Mouse (Mus musculus) kidney, embryonic 16.5 days (tissue): Measurements from ENCODE around the gene Mcur1. TPM values are rescaled to one million over a fixed set of nuclear protein-coding genes. Genes with fewer than 3 reads are reported as not detected.

ENCODE experiments used
- ATAC-seq: fragments of 200-750 bp; cut with Nextera tagmentation; 2 replicates; pipeline ENCODE4 v1.8.0; 2017; ENCODE audit warnings: moderate TSS enrichment; ENCODE audit not compliant: low FRiP score, low TSS enrichment
- H3K27ac ChIP-seq: fragments of 300-500 bp; sonication (generic); 2 replicates; pipeline ENCODE4 v1.5.1; 2014; ENCODE audit warnings: low read length
- H3K27me3 ChIP-seq: fragments of 300-500 bp; sonication (generic); 2 replicates; pipeline ENCODE4 v1.6.1; 2014; ENCODE audit warnings: low read length, control low read depth, mixed read lengths; ENCODE audit not compliant: insufficient read depth
- H3K36me3 ChIP-seq: fragments of 300-500 bp; sonication (generic); 2 replicates; pipeline ENCODE4 v1.6.1; 2014; ENCODE audit warnings: low read length, control low read depth, mixed read lengths; ENCODE audit not compliant: insufficient read depth
- H3K4me1 ChIP-seq: fragments of 300-500 bp; sonication (generic); 2 replicates; pipeline ENCODE4 v1.6.1; 2014; ENCODE audit warnings: low read length, control low read depth, mixed read lengths; ENCODE audit not compliant: insufficient read depth
- H3K4me2 ChIP-seq: fragments of 300-500 bp; sonication (generic); replicated peaks from 2 replicates; pipeline ENCODE4 v1.6.1; 2014; ENCODE audit warnings: low read depth, low read length
- H3K4me3 ChIP-seq: fragments of 300-500 bp; sonication (generic); 2 replicates; pipeline ENCODE4 v1.5.1; 2014; ENCODE audit warnings: mild to moderate bottlenecking, low read length
- H3K9ac ChIP-seq: fragments of 300-500 bp; sonication (generic); replicated peaks from 2 replicates; pipeline ENCODE4 v1.6.1; 2014; ENCODE audit warnings: low read length
- H3K9me3 ChIP-seq: fragments of 300-500 bp; sonication (generic); 2 replicates; pipeline ENCODE4 v1.6.1; 2016; ENCODE audit warnings: low read length, control low read depth
- WGBS: fragments of 180-500 bp; shearing (Covaris S2); extraction: QIAGEN DNeasy Blood & Tissue Kit; methylation state at CpG from one replicate; pipeline ENCODE4 v1.1.7; 2014; 5-methylcytosine and 5-hydroxymethylcytosine counted together
- polyA plus RNA-seq: library from polyadenylated mRNA; unstranded; fragments of >200 nt; fragmentation: Nextera tagmentation; extraction: Ambion mirVana; gene quantifications from 2 replicates; pipeline ENCODE4 v1.2.1, GENCODE M21; 2015

The Mcur1 gene
- polyA plus RNA-seq, 1 experiment from 2014 or later = 22.2 TPM

DNA sequence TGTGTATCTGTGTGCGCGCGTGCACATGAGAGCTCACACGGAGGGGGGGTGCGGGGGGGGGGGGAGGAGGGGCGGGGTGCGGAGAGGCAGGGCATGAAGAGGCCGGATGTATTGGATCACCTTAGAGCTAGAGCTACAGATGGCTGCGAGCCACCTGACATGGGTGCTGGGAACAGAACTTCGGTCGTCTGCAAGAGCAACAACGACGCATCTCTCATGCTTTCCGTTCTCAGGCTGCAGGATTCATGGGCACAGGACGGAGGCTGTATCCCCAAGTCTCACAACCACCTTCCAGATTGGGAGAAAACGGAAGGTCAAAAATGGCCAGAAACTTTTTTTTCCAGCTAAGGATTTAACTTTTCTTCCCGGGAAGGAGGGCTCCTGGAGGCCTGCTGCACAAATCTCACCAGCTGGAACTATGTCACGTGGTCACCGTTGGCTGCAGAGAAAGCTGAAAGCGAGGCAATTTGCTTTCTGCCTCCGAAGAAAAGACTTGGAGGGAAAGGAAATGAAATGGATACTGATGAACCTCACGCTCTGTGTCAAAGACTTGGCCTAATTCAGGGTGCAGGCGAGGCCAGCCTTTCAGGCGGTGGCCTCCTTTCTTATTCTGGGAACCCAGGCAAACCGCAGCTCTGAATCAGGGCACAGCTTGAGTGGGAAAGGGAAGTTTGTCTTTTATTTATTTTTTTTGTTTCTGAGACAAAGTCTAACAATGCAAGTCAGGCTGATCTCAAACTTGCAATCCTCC is 7.3 kb upstream of the Mcur1 start:
- H3K4me1 ChIP-seq = no peaks in the 10 kb centered on the region
- H3K36me3 ChIP-seq = no peaks in the 10 kb centered on the region
- no peak overlapping the region for H3K27ac ChIP-seq
- H3K9ac ChIP-seq = no peak overlapping the region
- 69% methylated on average over 22 of the region's 25 CpGs for WGBS
- peaks cover 8% of the 10 kb centered on the region for H3K9me3 ChIP-seq
- H3K4me2 ChIP-seq = no peak overlapping the region
- no peaks in the 10 kb centered on the region for H3K27me3 ChIP-seq
- no peak overlapping the region for H3K4me3 ChIP-seq
- ATAC-seq = no peak

DNA sequence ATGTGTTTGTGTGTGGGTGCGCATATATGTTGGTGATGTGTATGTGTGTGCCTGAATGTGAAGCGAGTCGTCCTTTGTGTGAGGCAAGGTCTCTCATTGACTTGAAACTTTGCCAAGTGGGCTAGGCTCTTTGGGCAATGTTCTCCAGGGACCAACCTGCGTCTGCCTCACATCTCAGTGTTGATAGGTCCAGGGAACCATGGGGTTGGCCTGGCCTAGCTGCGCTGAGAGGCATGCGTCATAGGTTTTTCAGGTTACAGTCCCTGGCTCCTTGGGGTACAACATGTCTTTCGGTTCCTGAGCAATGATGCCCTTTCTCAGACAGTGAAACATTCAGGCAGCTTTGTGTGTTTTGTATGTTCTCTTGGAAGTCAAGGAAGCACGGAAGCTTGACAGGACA is 6.2 kb upstream of the Mcur1 start:
- no peak overlapping the region for H3K9ac ChIP-seq
- H3K9me3 ChIP-seq = peaks cover 6% of the 10 kb centered on the region
- WGBS = 90% methylated on average over 8 of the region's 8 CpGs
- H3K4me3 ChIP-seq = no peak overlapping the region
- ATAC-seq = no peak
- no peak overlapping the region for H3K27ac ChIP-seq
- no peaks in the 10 kb centered on the region for H3K36me3 ChIP-seq
- peaks cover 4% of the 10 kb centered on the region; the same call in 1 of the 2 replicates for H3K4me1 ChIP-seq
- H3K27me3 ChIP-seq = no peaks in the 10 kb centered on the region
- H3K4me2 ChIP-seq = no peak overlapping the region

DNA sequence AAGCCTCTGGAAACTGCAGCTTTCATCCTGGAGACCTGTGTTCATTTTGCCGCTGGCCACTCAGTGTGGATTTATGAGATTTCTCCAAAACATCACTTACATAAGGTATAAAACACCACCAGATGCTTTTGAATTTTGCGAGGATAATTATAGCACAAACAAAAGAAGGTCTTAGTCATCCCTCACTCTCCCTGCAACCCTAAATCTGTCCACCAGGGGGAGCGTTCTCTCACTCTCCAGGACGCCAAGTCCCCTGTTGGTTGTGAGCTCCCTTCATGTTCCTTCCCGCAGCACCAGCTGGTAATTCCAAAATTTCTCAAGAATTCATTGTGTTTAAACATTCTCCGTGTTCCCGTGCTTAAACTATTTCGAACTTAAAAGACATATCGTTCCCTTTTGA is 5.4 kb upstream of the Mcur1 start:
- Histone ChIP-seq H3K27me3 (no peaks in the 10 kb centered on the region), H3K4me3 (no peak overlapping the region), H3K36me3 (no peaks in the 10 kb centered on the region), H3K27ac (no peak overlapping the region), H3K4me2 (no peak overlapping the region), H3K4me1 (peaks cover 7% of the 10 kb centered on the region; the same call in 1 of the 2 replicates), H3K9me3 (no peaks in the 10 kb centered on the region), H3K9ac (no peak overlapping the region)
- WGBS = 17% methylated on average over 9 of the region's 9 CpGs
- no peak for ATAC-seq

DNA sequence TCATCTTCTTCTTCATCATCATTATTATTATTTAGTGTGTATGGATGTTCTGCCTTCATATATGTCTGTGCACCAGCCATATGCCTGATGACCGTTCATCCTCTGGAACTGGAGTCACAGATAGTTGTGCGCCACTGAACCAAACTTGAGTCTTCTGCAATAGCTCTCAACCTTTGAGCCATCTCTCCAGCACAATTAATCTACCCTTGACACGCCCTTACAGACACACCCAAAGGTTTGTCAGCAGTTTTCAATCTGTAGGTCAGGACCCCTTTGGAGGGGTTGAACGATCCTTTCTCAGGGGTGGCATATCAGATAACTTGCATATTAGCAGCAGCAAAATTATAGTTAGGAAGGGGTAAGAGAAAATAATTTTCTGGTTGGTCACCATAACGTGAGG is 4.7 kb upstream of the Mcur1 start:
- H3K9me3 ChIP-seq = no peaks in the 10 kb centered on the region
- WGBS = 81% methylated on average over 5 of the region's 5 CpGs
- no peaks in the 10 kb centered on the region for H3K27me3 ChIP-seq
- no peaks in the 10 kb centered on the region for H3K36me3 ChIP-seq
- no peak overlapping the region for H3K4me2 ChIP-seq
- H3K27ac ChIP-seq = no peak overlapping the region
- H3K4me3 ChIP-seq = no peak overlapping the region
- H3K9ac ChIP-seq = no peak overlapping the region
- H3K4me1 ChIP-seq = peaks cover 7% of the 10 kb centered on the region; the same call in 1 of the 2 replicates
- no peak for ATAC-seq

DNA sequence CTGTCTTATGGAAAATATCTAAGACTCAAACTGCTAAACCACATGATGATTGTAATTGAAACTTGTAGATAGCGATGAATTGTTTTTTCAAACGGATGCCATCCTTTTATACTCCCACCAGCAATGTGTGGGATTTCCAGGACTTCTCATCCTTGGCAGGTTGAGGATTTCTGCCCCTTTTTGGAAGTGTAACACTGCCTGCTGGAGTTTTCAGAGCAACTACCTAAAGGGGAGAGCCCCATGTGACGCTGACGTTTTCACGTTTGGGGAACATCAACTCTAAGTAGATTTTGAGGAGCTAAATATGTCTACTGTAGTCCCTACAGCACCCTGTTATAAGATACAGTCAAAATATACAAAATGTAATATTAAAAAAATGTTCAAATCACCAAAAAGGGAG is 2.7 kb upstream of the Mcur1 start:
- H3K9ac ChIP-seq = no peak overlapping the region
- no peaks in the 10 kb centered on the region for H3K9me3 ChIP-seq
- no peak overlapping the region for H3K4me3 ChIP-seq
- WGBS = 74% methylated on average over 5 of the region's 5 CpGs
- no peaks in the 10 kb centered on the region for H3K27me3 ChIP-seq
- H3K36me3 ChIP-seq = no peaks in the 10 kb centered on the region
- peaks cover 18% of the 10 kb centered on the region for H3K4me1 ChIP-seq
- no peak overlapping the region for H3K4me2 ChIP-seq
- ATAC-seq = no peak
- H3K27ac ChIP-seq = no peak overlapping the region

DNA sequence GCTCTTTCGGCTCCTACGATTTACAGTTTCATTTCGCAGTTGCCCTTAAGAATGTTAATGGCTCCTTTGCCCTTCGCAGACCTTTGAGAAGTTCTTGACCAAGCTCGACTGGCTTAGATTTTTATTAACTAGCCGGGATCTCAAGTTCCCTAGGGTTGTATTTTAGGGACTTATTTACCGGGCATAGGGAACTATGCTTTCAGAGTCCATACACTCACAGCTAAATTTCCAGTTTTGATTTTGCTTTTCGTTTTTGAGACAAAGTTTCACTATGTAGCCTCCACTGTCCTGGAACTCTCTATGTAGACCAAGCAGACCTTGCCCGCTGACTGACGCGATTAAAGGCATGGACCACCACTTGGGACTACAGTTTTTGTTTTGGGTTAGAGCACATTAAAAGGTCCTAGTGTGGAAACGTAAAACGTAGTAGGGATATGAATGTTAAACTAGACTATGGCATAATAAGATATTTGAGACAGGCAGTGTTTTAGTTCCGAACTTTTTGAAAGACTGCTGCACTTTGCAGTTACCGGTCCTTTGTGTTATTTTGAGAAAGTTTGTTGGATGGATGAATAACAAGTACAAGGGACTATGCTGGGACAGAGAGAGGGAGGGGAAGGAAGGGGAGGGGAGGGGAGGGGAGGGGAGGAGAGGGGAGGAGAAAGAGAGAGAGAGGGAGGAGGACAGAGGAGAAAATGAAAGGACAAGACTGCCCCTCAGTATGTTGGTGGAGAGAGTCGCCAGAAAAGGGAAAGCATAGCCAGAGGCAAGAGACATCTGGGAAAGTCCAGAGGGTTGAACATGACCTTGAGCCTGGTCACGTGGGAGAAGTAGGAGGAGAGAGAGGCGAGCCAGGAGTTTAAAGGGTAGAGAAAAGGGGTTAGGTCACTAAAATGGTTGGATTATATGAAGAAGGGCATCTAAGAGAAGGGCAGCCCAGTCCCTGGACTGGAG is 744 bp upstream of the Mcur1 start:
- Histone ChIP-seq H3K36me3 (no peaks in the 10 kb centered on the region), H3K4me3 (peak overlapping the region; percentile 83), H3K9me3 (no peaks in the 10 kb centered on the region), H3K4me1 (peaks cover 18% of the 10 kb centered on the region), H3K4me2 (peak overlapping the region; percentile 90), H3K27ac (peak overlapping the region; percentile 96), H3K9ac (peak overlapping the region; percentile 88), H3K27me3 (no peaks in the 10 kb centered on the region)
- peak; percentile 40 for ATAC-seq
- WGBS = 6% methylated on average over 18 of the region's 18 CpGs

DNA sequence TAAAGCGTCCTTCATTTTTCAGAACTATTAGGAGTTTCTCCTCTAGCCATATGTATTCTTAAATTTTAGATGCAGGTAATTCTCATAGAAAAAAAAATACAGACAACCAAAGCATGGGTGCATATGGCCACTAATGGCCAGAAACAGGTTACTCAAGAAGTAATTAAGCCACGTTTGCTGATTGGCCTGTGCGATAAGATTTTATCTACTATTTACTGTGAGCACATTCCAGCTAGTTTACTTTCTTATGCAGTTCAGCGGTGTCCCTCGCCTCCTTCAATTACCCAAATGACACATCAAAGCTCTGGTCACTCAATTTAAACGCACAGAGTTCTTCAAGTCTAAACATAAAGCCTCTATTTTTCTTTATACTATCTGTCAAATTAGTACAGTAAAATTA is 1.0 kb downstream of the Mcur1 start:
- H3K36me3 ChIP-seq = peaks cover 9% of the 10 kb centered on the region
- peak overlapping the region; percentile 83 for H3K4me3 ChIP-seq
- H3K27me3 ChIP-seq = no peaks in the 10 kb centered on the region
- no peak for ATAC-seq
- H3K4me1 ChIP-seq = peaks cover 18% of the 10 kb centered on the region
- H3K27ac ChIP-seq = no peak overlapping the region
- WGBS = 18% methylated on average over 6 of the region's 6 CpGs
- H3K9me3 ChIP-seq = no peaks in the 10 kb centered on the region
- peak overlapping the region; percentile 90 for H3K4me2 ChIP-seq
- H3K9ac ChIP-seq = peak overlapping the region; percentile 50; the same call in 1 of the 2 replicates

DNA sequence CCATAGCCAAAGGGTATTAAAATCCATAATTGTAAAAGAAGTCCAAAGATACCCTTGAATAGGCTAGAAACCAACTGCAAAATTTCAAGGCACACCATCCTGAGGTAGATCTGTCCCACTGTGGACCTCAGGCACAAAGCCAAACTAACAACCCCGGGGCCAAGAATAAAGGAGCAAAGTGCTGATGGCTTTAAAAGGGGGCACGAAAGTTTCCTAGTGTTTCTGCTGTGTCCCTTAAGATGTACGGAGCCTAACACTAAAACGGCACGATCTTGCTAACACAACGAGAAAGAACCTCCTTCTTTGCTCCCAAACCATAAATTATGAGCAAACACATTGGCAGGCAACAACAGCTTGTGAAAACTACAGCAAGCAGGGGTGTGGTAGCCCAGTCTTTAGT is 1.6 kb downstream of the Mcur1 start:
- Histone ChIP-seq H3K27ac (no peak overlapping the region), H3K4me1 (peaks cover 18% of the 10 kb centered on the region), H3K4me2 (peak overlapping the region; percentile 90), H3K9me3 (no peaks in the 10 kb centered on the region), H3K36me3 (peaks cover 12% of the 10 kb centered on the region), H3K27me3 (no peaks in the 10 kb centered on the region), H3K4me3 (peak overlapping the region; percentile 83), H3K9ac (0 out of 2 replicates have a peak overlapping the region, but pooled peaks have one; percentile 41)
- ATAC-seq = no peak
- WGBS = 32% methylated on average over 6 of the region's 6 CpGs

DNA sequence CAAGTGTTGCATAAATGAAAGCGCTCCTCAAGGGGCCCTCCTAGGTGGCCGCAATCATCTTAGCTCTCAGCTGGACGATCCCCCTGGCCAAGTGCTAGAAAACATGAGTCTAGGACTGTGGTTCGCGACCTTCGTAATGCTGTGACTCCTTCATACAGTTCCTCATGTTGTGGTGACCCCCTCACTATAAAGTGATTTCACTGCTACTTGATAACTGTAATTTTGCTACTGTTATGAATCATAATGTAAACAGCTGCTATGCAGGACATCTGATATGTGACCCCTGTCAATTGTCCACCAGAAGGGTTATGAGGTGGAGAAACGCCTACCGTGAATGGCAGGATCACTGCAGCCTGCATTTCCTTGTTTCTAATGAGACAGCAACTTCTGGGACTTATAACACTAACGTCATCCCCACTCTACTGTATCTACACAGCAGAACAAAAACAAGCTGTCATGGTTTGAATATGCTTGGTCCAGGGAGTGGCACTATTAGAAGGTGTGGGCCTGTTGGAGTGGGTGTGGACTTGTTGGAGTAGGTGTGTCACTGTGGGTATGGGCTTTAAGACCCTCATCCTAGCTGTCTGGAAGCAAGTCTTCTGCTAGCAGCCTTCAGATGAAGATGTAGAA is 3.0 kb downstream of the Mcur1 start:
- peaks cover 18% of the 10 kb centered on the region for H3K4me1 ChIP-seq
- no peak overlapping the region for H3K4me3 ChIP-seq
- no peaks in the 10 kb centered on the region for H3K9me3 ChIP-seq
- H3K9ac ChIP-seq = no peak overlapping the region
- no peaks in the 10 kb centered on the region for H3K27me3 ChIP-seq
- no peak overlapping the region for H3K27ac ChIP-seq
- peaks cover 14% of the 10 kb centered on the region for H3K36me3 ChIP-seq
- no peak for ATAC-seq
- no peak overlapping the region for H3K4me2 ChIP-seq
- WGBS = 84% methylated on average over 9 of the region's 9 CpGs
